Mouse (Mus musculus) forebrain, embryonic 10.5 days (tissue): ENCODE measurements around the gene Slc5a10. TPM values are rescaled to one million over a fixed set of nuclear protein-coding genes. Genes with fewer than 3 reads are reported as not detected.

Experiments used
- DNase-seq: peaks from one replicate; pipeline ENCODE4 v3.0.0-alpha.2; 2017; ENCODE audit warnings: low spot score; ENCODE audit errors: extremely low spot score
- H3K27ac ChIP-seq: fragments of 300-500 bp; sonication (generic); 2 replicates; pipeline ENCODE4 v1.5.1; 2016; ENCODE audit warnings: mild to moderate bottlenecking
- H3K27me3 ChIP-seq: fragments of 300-500 bp; sonication (generic); 2 replicates; pipeline ENCODE4 v1.6.1; 2016; ENCODE audit warnings: mild to moderate bottlenecking; ENCODE audit not compliant: poor library complexity, severe bottlenecking
- H3K36me3 ChIP-seq: fragments of 300-500 bp; sonication (generic); replicated peaks from 2 replicates; pipeline ENCODE4 v1.6.1; 2016; ENCODE audit warnings: mild to moderate bottlenecking, moderate library complexity
- H3K4me1 ChIP-seq: fragments of 300-500 bp; sonication (generic); 2 replicates; pipeline ENCODE4 v1.6.1; 2016
- H3K4me3 ChIP-seq: fragments of 300-500 bp; sonication (generic); 2 replicates; pipeline ENCODE4 v1.5.1; 2016; ENCODE audit warnings: mild to moderate bottlenecking, moderate library complexity
- H3K9me3 ChIP-seq: fragments of 300-500 bp; sonication (generic); 2 replicates; pipeline ENCODE4 v1.6.1; 2016; ENCODE audit warnings: mild to moderate bottlenecking, moderate library complexity
- WGBS: fragments of 180-500 bp; shearing (Covaris S2); methylation state at CpG from one replicate; pipeline ENCODE4 v1.1.7; 2016; 5-methylcytosine and 5-hydroxymethylcytosine counted together
- polyA plus RNA-seq: library from polyadenylated mRNA; unstranded; fragments of >200 nt; fragmentation: Nextera tagmentation; extraction: Ambion mirVana; gene quantifications from 2 replicates; pipeline ENCODE4 v1.2.1, GENCODE M21; 2016

Slc5a10 gene
- polyA plus RNA-seq, 1 experiment from 2014 or later: 0.07 TPM

- Histone ChIP-seq H3K4me1 (peaks cover 32% of the 10 kb centered on the region), H3K27ac (peak overlapping the region; percentile 65; the same call in 1 of the 2 replicates), H3K27me3 (no peaks in the 10 kb centered on the region), H3K36me3 (0 out of 2 replicates have a peak, but pooled peaks cover 4% of the 10 kb centered on the region), H3K9me3 (no peaks in the 10 kb centered on the region), H3K4me3 (no peak overlapping the region)
- DNase-seq: no peak
- 90% methylated on average over 5 of the region's 5 CpGs for WGBS
Observed at GRCm38 (mm10) chr11:61699460-61699859, 21.2 kb downstream of the Slc5a10 start.

GRCm38 (mm10) chr11:61698852-61699251 is 21.8 kb downstream of the Slc5a10 start:
- H3K27me3 ChIP-seq: no peaks in the 10 kb centered on the region
- no peak for DNase-seq
- H3K9me3 ChIP-seq: no peaks in the 10 kb centered on the region
- no peak overlapping the region for H3K27ac ChIP-seq
- no peak overlapping the region for H3K4me3 ChIP-seq
- 0 out of 2 replicates have a peak, but pooled peaks cover 4% of the 10 kb centered on the region for H3K36me3 ChIP-seq
- peaks cover 32% of the 10 kb centered on the region for H3K4me1 ChIP-seq

DNA sequence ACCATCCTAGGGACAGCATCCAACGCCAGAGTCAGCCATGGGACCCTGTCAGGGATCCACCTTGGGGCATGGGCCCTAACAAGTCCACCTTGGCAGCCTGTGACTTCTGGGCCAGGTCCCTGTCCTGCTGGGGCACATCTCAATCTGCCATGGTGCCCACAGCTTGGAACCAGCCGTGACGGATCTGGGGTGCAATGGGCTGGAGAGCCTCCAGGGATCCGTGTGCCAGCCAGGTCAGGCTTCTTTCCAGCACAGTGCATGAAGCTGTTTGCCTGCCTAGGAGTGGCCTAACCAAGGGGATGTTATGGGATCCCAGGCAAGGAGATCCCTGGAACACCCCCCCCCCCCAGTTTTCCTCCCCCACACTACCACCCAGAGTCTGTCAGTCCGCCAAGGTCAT is 27.6 kb downstream of the Slc5a10 start:
- Histone ChIP-seq H3K4me1 (peaks cover under 1% of the 10 kb centered on the region; the same call in 1 of the 2 replicates), H3K27ac (no peak overlapping the region), H3K9me3 (no peaks in the 10 kb centered on the region), H3K4me3 (no peak overlapping the region), H3K27me3 (no peaks in the 10 kb centered on the region), H3K36me3 (no peaks in the 10 kb centered on the region; the same call in 1 of the 2 replicates)
- DNase-seq: no peak
- WGBS: 94% methylated on average over 5 of the region's 5 CpGs

GRCm38 (mm10) chr11:61687595-61687994 is 33.0 kb downstream of the Slc5a10 start:
- 68% methylated on average over 2 of the region's 2 CpGs for WGBS
- Histone ChIP-seq H3K4me1 (peaks cover 39% of the 10 kb centered on the region), H3K27ac (no peak overlapping the region), H3K9me3 (no peaks in the 10 kb centered on the region), H3K4me3 (no peak overlapping the region), H3K36me3 (no peaks in the 10 kb centered on the region; the same call in 1 of the 2 replicates), H3K27me3 (peaks cover 46% of the 10 kb centered on the region)
- no peak for DNase-seq

GRCm38 (mm10) chr11:61686906-61687453 is 33.6 kb downstream of the Slc5a10 start:
- H3K27ac ChIP-seq: no peak overlapping the region
- no peaks in the 10 kb centered on the region; the same call in 1 of the 2 replicates for H3K36me3 ChIP-seq
- H3K4me3 ChIP-seq: no peak overlapping the region
- DNase-seq: no peak
- 55% methylated on average over 10 of the region's 10 CpGs for WGBS
- H3K9me3 ChIP-seq: no peaks in the 10 kb centered on the region
- H3K27me3 ChIP-seq: peaks cover 50% of the 10 kb centered on the region
- H3K4me1 ChIP-seq: peaks cover 39% of the 10 kb centered on the region

GRCm38 (mm10) chr11:61686141-61686540 is 34.5 kb downstream of the Slc5a10 start:
- WGBS: 77% methylated on average over 2 of the region's 2 CpGs
- H3K27me3 ChIP-seq: peaks cover 50% of the 10 kb centered on the region
- no peaks in the 10 kb centered on the region for H3K9me3 ChIP-seq
- no peak for DNase-seq
- H3K36me3 ChIP-seq: no peaks in the 10 kb centered on the region; the same call in 1 of the 2 replicates
- no peak overlapping the region for H3K27ac ChIP-seq
- no peak overlapping the region for H3K4me3 ChIP-seq
- H3K4me1 ChIP-seq: peaks cover 39% of the 10 kb centered on the region

GRCm38 (mm10) chr11:61685119-61685725 is 35.4 kb downstream of the Slc5a10 start:
- 79% methylated on average over 8 of the region's 8 CpGs for WGBS
- Histone ChIP-seq H3K27ac (no peak overlapping the region), H3K36me3 (no peaks in the 10 kb centered on the region; the same call in 1 of the 2 replicates), H3K27me3 (peaks cover 50% of the 10 kb centered on the region), H3K4me1 (peaks cover 39% of the 10 kb centered on the region), H3K9me3 (no peaks in the 10 kb centered on the region), H3K4me3 (peak overlapping the region; percentile 55)
- DNase-seq: no peak

DNA sequence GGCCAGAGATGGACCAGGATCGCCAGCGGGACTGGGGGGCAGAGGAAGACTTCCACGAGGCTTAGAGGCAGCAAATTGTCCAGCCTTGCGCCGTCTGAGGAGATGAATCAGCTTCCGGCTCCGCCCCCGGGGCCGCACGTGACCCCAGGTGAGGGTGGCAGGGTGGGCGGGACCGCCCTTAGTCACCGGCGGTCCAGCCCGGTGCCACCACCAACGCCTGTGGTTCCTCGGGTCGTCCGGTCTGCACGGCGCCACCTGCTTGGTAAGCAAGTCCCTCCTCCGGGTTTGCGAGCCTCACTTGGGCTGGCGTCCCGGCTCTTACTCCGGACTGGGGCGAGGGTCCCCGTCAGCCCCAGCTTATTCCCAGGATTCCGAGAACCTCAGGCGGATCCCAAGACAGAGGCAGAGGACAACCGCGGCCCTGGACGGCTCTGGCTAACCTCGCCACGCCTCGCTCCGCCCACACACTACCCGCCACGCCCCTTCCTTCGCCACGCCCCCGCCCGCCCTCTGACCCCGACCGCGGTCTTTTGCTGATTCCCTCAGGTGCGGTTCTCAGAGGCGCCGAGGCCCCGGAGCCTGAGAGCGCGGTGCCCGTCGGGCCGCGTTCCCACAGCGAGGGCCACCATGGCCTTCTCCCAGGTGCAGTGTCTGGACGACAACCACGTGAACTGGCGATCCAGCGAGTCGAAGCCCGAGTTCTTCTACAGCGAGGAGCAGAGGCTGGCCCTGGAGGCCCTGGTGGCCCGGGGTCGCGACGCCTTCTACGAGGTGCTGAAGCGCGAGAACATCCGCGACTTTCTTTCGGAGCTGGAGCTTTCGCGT is 36.5 kb downstream of the Slc5a10 start, which contains the start of gene Fam83g:
Gene Fam83g, plus strand, starts transcription at position 185 of the 825 bp plus-strand sequence.
- no peaks in the 10 kb centered on the region; the same call in 1 of the 2 replicates for H3K36me3 ChIP-seq
- peak within 1 kb of the TSS; percentile 55 for H3K4me3 ChIP-seq
- 1% methylated on average over 76 of the region's 76 CpGs for WGBS
- DNase-seq: peak; percentile 79
- H3K27me3 ChIP-seq: peaks cover 51% of the 10 kb centered on the region
- peaks cover 40% of the 10 kb centered on the region for H3K4me1 ChIP-seq
- no peaks in the 10 kb centered on the region for H3K9me3 ChIP-seq
- peak within 1 kb of the TSS; percentile 74 for H3K27ac ChIP-seq

- 68% methylated on average over 4 of the region's 4 CpGs for WGBS
- Histone ChIP-seq H3K4me3 (no peak overlapping the region), H3K27me3 (peaks cover 51% of the 10 kb centered on the region), H3K36me3 (no peaks in the 10 kb centered on the region), H3K27ac (no peak overlapping the region), H3K9me3 (no peaks in the 10 kb centered on the region), H3K4me1 (peaks cover 40% of the 10 kb centered on the region)
- no peak for DNase-seq
Observed at GRCm38 (mm10) chr11:61679091-61679866, 41.3 kb downstream of the Slc5a10 start.

DNA sequence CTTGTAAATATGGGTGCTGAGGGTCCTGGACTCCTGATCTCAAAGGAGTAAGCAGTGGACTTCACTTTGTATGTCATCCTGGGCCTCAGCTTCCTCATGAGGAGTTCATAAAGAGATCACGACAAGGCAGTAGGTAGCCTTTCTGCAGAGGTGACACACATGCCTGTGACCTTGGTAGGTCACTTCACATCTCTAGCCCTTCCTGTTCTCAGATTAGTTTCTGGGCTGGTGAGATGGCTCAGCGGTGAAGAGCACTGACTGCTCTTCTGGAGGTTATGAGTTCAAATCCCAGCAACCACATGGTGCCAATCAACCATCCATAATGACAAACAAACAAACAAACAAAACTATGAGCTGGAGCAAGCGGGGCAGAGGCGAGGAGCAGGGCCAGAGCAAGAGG is 42.9 kb downstream of the Slc5a10 start:
- WGBS: 82% methylated on average over 4 of the region's 4 CpGs
- peaks cover 51% of the 10 kb centered on the region for H3K27me3 ChIP-seq
- no peaks in the 10 kb centered on the region for H3K36me3 ChIP-seq
- H3K4me1 ChIP-seq: peaks cover 41% of the 10 kb centered on the region
- no peak for DNase-seq
- H3K4me3 ChIP-seq: no peak overlapping the region
- no peaks in the 10 kb centered on the region for H3K9me3 ChIP-seq
- H3K27ac ChIP-seq: no peak overlapping the region

DNA sequence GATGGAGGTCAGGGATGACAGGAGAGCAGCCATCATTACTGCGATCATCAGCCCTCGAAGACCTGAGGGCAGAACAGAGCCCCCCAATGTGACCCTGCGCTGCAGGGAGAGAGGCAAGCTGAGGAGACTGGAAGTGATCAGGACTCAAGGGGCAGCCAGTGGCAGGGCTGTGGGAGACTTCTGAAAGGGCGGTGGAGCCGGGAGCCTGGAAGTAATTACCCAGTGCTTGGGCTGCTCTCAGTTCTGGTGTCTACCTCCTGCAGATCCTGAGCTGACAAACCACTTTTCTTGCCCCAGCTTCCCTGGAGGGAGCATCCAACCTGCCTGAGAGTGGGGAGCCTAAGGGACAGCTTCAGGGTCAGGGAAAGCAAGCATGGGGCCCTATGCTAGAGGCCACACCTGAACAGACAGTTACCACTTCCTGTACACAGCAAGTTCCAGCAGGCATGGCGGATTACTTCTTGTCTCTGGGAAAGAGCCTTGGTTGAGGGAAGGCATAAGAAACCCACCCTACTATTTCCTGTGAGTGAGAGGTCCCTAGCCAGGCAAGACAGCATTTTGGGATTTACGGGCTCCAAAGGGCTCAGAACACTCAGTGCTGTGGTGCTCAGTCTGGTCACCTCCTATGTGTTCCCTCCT is 44.3 kb downstream of the Slc5a10 start:
- Histone ChIP-seq H3K36me3 (no peaks in the 10 kb centered on the region), H3K27me3 (peaks cover 59% of the 10 kb centered on the region), H3K4me1 (peaks cover 49% of the 10 kb centered on the region), H3K27ac (peak overlapping the region; percentile 58), H3K4me3 (no peak overlapping the region), H3K9me3 (no peaks in the 10 kb centered on the region)
- WGBS: 60% methylated on average over 7 of the region's 7 CpGs
- DNase-seq: no peak

- no peaks in the 10 kb centered on the region for H3K9me3 ChIP-seq
- peaks cover 64% of the 10 kb centered on the region for H3K27me3 ChIP-seq
- H3K4me3 ChIP-seq: no peak overlapping the region
- WGBS: 60% methylated on average over 2 of the region's 2 CpGs
- no peaks in the 10 kb centered on the region for H3K36me3 ChIP-seq
- H3K27ac ChIP-seq: peak overlapping the region; percentile 75
- H3K4me1 ChIP-seq: peaks cover 53% of the 10 kb centered on the region
- DNase-seq: no peak
Observed at GRCm38 (mm10) chr11:61675332-61675731, 45.3 kb downstream of the Slc5a10 start.
